Mouse (Mus musculus) heart, adult 2 months (tissue): ENCODE data around the gene Actl10. TPM values are rescaled to one million over a fixed set of nuclear protein-coding genes. Genes with fewer than 3 reads are reported as not detected.

Source experiments
- DNase-seq, 2 experiments: peaks; one replicate each; pipeline ENCODE4 v3.0.0; 2021
- H3K27ac ChIP-seq: fragments of 200-600 bp; 2 replicates; pipeline ENCODE4 v1.8.1; 2022
- H3K27me3 ChIP-seq: fragments of 200-500 bp; 2 replicates; pipeline ENCODE4 v1.6.1; 2012; ENCODE audit warnings: mild to moderate bottlenecking, low read length, inconsistent platforms, mixed read lengths; ENCODE audit not compliant: control insufficient read depth, insufficient read depth
- H3K36me3 ChIP-seq: fragments of 200-500 bp; 2 replicates; pipeline ENCODE4 v1.6.1; 2012; ENCODE audit warnings: low read length, inconsistent platforms; ENCODE audit not compliant: control insufficient read depth, insufficient read depth
- H3K4me1 ChIP-seq: fragments of 200-500 bp; 2 replicates; pipeline ENCODE4 v1.6.1; 2011; ENCODE audit warnings: low read length; ENCODE audit not compliant: control insufficient read depth, insufficient read depth
- H3K4me3 ChIP-seq: fragments of 200-600 bp; 2 replicates; pipeline ENCODE4 v1.8.1; 2022
- H3K79me2 ChIP-seq: fragments of 200-500 bp; replicated peaks from 2 replicates; pipeline ENCODE4 v1.6.1; 2012; ENCODE audit warnings: mild to moderate bottlenecking, inconsistent platforms, low read length, moderate library complexity, mixed read lengths; ENCODE audit not compliant: control insufficient read depth, insufficient read depth
- H3K9ac ChIP-seq: fragments of 200-500 bp; 2 replicates; pipeline ENCODE4 v1.6.1; 2012; ENCODE audit warnings: low read depth, mild to moderate bottlenecking, control low read depth, inconsistent platforms, low read length, mixed read lengths
- CTCF ChIP-seq: fragments of 200-600 bp; IDR thresholded peaks from 2 replicates; pipeline ENCODE4 v1.8.1; 2022; ENCODE audit warnings: antibody characterized with exemption, mild to moderate bottlenecking, moderate library complexity
- EP300 ChIP-seq: fragments of 200-500 bp; IDR thresholded peaks from 2 replicates; pipeline ENCODE4 v1.6.1; 2011; ENCODE audit warnings: low read depth, low read length, control low read depth; ENCODE audit not compliant: insufficient read depth
- POLR2A ChIP-seq: fragments of 200-500 bp; IDR thresholded peaks from 2 replicates; pipeline ENCODE4 v1.6.1; 2011; ENCODE audit warnings: mild to moderate bottlenecking, low read depth, low read length, control low read depth; ENCODE audit not compliant: insufficient read depth
- WGBS: fragments of 180-500 bp; shearing (Covaris S2); methylation state at CpG from one replicate; pipeline ENCODE4 v1.1.7; 2018; 5-methylcytosine and 5-hydroxymethylcytosine counted together
- intact Hi-C: fragments of 180-260 bp; cut with DNase I; formaldehyde crosslinking; loops from one replicate; pipeline ENCODE4 v1.15.1; 2025
- polyA plus RNA-seq: library from polyadenylated mRNA; depleted of rRNA; stranded (reverse); fragments of >200 nt; gene quantifications from 2 replicates; pipeline ENCODE4 v1.2.3, GENCODE M21; 2012
- total RNA-seq, 2 experiments: library from RNA; stranded (reverse); gene quantifications; 2 replicates each; pipeline ENCODE4 v1.2.3; 2021

The Actl10 gene
- total and polyA plus RNA-seq, 3 experiments: not detected

DNA sequence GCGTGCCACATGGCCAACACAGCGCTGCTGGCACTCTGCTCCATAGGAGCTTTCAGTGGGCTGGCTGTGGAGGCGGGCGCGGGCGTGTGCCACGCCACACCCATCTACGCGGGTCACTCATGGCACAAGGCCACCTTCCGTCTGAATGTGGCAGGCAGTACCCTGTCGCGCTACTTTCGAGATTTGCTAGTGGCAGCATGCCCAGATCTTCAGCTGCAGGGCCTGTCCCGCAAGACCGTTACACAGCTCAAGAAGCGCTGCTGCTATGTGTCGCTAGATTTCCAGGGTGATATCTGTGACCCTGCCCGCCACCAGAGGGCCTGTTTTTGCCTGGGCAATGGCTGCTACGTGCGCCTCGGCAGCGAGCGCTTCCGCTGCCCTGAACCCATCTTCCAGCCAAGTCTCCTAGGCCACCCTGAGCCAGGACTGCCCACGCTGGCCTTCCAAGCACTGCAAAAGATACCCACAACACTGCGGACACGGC lies 890 bp downstream of the Actl10 start:
- Histone ChIP-seq H3K27ac (peak overlapping the region; percentile 11; the same call in 1 of the 2 replicates), H3K4me3 (peak overlapping the region; percentile 44)
- intact Hi-C loops: loop anchor here (5.0 kb wide), 1 partner anchor 60 kb away; the partner anchor contains the start of genes 4930519P11Rik and Zfp341

GRCm38 (mm10) chr2:154555235-154555634 lies 3.7 kb downstream of the Actl10 start:
- H3K27ac ChIP-seq: no peak overlapping the region
- H3K27me3 ChIP-seq: no peaks in the 10 kb centered on the region
- H3K4me1 ChIP-seq: peaks cover 5% of the 10 kb centered on the region
- TF ChIP-seq CTCF: no peak
- no peak for TF ChIP-seq EP300
- no peak for TF ChIP-seq POLR2A
- H3K79me2 ChIP-seq: no peaks in the 10 kb centered on the region
- no peak overlapping the region for H3K9ac ChIP-seq
- intact Hi-C loops: no loop called here
- no peaks in the 10 kb centered on the region for H3K36me3 ChIP-seq
- 86% methylated on average over 6 of the region's 6 CpGs for WGBS
- H3K4me3 ChIP-seq: no peak overlapping the region
- no peak for DNase-seq

More for the DNA sequence above, 890 bp downstream of the Actl10 start:
- 12% methylated on average over 27 of the region's 27 CpGs for WGBS
- Histone ChIP-seq H3K4me1 (peaks cover 1% of the 10 kb centered on the region; the same call in 1 of the 2 replicates), H3K9ac (peak overlapping the region; percentile 17; the same call in 1 of the 2 replicates), H3K36me3 (no peaks in the 10 kb centered on the region), H3K79me2 (no peaks in the 10 kb centered on the region), H3K27me3 (no peaks in the 10 kb centered on the region)
- TF ChIP-seq POLR2A (no peak), CTCF (peak; percentile 76), EP300 (0 out of 2 replicates have a peak, but pooled peaks have one; percentile 24)
- peak; percentile 73 to 75 for DNase-seq

GRCm38 (mm10) chr2:154557184-154557832 lies 5.7 kb downstream of the Actl10 start:
- H3K9ac ChIP-seq: no peak overlapping the region
- no peaks in the 10 kb centered on the region for H3K79me2 ChIP-seq
- H3K4me1 ChIP-seq: peaks cover 5% of the 10 kb centered on the region
- 53% methylated on average over 5 of the region's 5 CpGs for WGBS
- no peak overlapping the region for H3K27ac ChIP-seq
- H3K27me3 ChIP-seq: no peaks in the 10 kb centered on the region
- no peak overlapping the region for H3K4me3 ChIP-seq
- H3K36me3 ChIP-seq: no peaks in the 10 kb centered on the region
- DNase-seq: no peak
- TF ChIP-seq POLR2A: no peak
- TF ChIP-seq CTCF: no peak
- no peak for TF ChIP-seq EP300
- intact Hi-C loops: no loop called here

DNA sequence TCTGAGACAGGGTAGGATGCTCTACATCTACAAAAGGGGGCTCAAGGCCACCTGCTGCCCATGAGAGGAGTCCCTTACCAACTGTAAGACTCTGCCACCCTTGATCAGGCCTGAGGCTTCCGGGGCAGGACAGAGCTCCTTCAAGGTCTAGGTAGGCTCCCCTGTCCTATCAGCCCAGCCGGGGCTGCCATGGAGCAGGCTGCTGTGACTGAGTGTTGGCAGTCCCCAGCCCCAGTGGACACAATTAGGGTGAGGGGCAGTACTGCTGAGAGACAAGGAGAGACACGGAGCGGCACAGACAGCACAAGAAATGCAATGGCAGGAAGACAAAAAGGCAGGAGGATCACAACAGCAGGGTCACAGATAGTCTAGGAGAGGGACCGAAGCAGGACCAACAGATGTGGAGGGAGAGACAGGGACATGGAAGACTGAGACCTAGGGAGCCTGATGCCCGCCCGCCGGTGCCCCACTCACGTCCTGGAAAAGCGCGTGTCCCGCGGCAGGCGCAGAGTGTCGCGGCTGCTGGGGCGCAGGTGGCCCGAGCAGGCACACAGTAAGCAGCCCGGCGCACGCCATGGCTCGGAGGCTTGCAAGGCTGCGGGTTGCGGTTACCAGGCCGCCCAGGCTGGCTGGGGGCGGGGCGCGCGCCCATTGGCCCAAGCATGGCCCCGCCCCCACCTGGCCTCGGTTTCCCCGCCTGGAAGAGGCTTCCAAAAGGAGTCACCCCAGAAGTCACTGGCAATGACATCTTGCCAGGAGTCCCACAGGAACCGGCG lies 6.9 kb downstream of the Actl10 start, which contains the start of gene Necab3:
Gene Necab3 (minus strand): TSS at position 627 of the 776 bp plus-strand sequence.
- intact Hi-C loops: no loop called here
- Histone ChIP-seq H3K79me2 (no peaks in the 10 kb centered on the region), H3K36me3 (no peaks in the 10 kb centered on the region), H3K27me3 (no peaks in the 10 kb centered on the region), H3K4me1 (peaks cover 5% of the 10 kb centered on the region), H3K9ac (peak within 1 kb of the TSS; percentile 36; the same call in 1 of the 2 replicates), H3K4me3 (peak within 1 kb of the TSS; percentile 27), H3K27ac (no peak within 1 kb of the TSS; the same call in 1 of the 2 replicates)
- WGBS: 10% methylated on average over 34 of the region's 34 CpGs
- TF ChIP-seq EP300: no peak
- no peak for TF ChIP-seq CTCF
- no peak for TF ChIP-seq POLR2A
- peak; percentile 44 to 45 for DNase-seq

- H3K36me3 ChIP-seq: no peaks in the 10 kb centered on the region
- peaks cover 5% of the 10 kb centered on the region for H3K4me1 ChIP-seq
- H3K79me2 ChIP-seq: no peaks in the 10 kb centered on the region
- H3K4me3 ChIP-seq: no peak overlapping the region
- H3K27me3 ChIP-seq: no peaks in the 10 kb centered on the region
- 91% methylated on average over 22 of the region's 22 CpGs for WGBS
- no peak for DNase-seq
- H3K27ac ChIP-seq: no peak overlapping the region
- TF ChIP-seq CTCF (no peak), EP300 (no peak), POLR2A (no peak)
- intact Hi-C loops: no loop called here
- no peak overlapping the region for H3K9ac ChIP-seq
These were observed 12.1 kb downstream of the Actl10 start for GRCm38 (mm10) chr2:154563612-154564170.
